Mouse (Mus musculus): ENCODE measurements around the gene Pbsn.

DNA sequence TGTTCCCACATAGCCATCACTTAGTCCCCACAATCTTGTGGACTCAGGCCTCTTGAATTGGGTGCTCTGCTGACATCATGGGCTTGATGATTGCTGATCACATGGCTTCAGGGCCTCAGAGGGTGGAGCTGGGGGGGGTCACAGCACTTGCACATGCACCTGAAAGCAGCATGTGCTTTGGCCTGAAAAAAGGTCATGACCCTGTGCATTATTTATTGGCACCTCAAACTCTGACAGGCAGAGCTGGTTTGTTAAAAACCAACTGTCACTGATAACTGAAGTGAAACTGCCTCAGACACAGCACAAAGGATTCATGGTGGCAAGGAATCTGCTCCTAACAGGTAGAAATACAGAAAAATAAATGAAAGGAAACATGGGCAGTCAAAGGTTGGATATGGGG is 55.6 kb downstream of the Pbsn start:
- TF ChIP-seq CTCF (IDR thresholded peaks at IDR 0.05; ENCODE audit: borderline replicate concordance, insufficient read depth, low read length) (no peak), POLR2A (IDR thresholded peaks at IDR 0.05; ENCODE audit: low read depth, low read length) (no peak)

Measured in embryonic fibroblast, embryonic 13.5 days (primary cell).